Mouse (Mus musculus): ENCODE measurements around the gene Nampt. TPM values are rescaled to one million over a fixed set of nuclear protein-coding genes. Genes with fewer than 3 reads are reported as not detected.
A peak's percentile ranks its signal among the peaks of the same experiment; 100 is the strongest.

Gene Nampt
- polyA plus RNA-seq (2015; fragmentation: Nextera tagmentation; extraction: Ambion mirVana), result 20.9 and 21.4 TPM in 2 replicates

GRCm38 (mm10) chr12:32819416-32819815 is at the start of gene Nampt:
Nampt (plus strand) TSS chr12:32819545.
- H3K27ac ChIP-seq, result peak within 1 kb of the TSS; percentile 96
- peak within 1 kb of the TSS; percentile 81 for H3K9ac ChIP-seq
- H3K4me2 ChIP-seq (replicated peaks), result peak within 1 kb of the TSS; percentile 70
- H3K27me3 ChIP-seq, result no peaks in the 10 kb centered on the region
- H3K36me3 ChIP-seq, result peaks cover 6% of the 10 kb centered on the region
- WGBS, result 5% methylated on average over 5 of the region's 5 CpGs
- ATAC-seq (ENCODE audit: low FRiP score, low read depth), result 0 out of 2 replicates have a peak, but pooled peaks have one; percentile 0
- H3K4me3 ChIP-seq, result peak within 1 kb of the TSS; percentile 81
- H3K9me3 ChIP-seq, result no peaks in the 10 kb centered on the region
- peaks cover 6% of the 10 kb centered on the region; the same call in 1 of the 2 replicates for H3K4me1 ChIP-seq

GRCm38 (mm10) chr12:32770766-32771165 is 48.6 kb upstream of the Nampt start:
- ATAC-seq (ENCODE audit: low FRiP score, low read depth), result no peak
- Histone ChIP-seq H3K4me3 (no peak overlapping the region), H3K9ac (no peak overlapping the region), H3K4me1 (0 out of 2 replicates have a peak, but pooled peaks cover 7% of the 10 kb centered on the region), H3K9me3 (no peaks in the 10 kb centered on the region), H3K27ac (no peak overlapping the region), H3K4me2 (replicated peaks) (no peak overlapping the region), H3K36me3 (no peaks in the 10 kb centered on the region), H3K27me3 (no peaks in the 10 kb centered on the region)
- WGBS, result 73% methylated on average over 4 of the region's 4 CpGs

- ATAC-seq (ENCODE audit: low FRiP score, low read depth), result no peak
- H3K36me3 ChIP-seq, result no peaks in the 10 kb centered on the region
- H3K4me1 ChIP-seq, result no peaks in the 10 kb centered on the region
- H3K27me3 ChIP-seq, result no peaks in the 10 kb centered on the region
- no peak overlapping the region for H3K9ac ChIP-seq
- no peaks in the 10 kb centered on the region for H3K9me3 ChIP-seq
- no peak overlapping the region for H3K27ac ChIP-seq
- 75% methylated on average over 5 of the region's 5 CpGs for WGBS
- H3K4me3 ChIP-seq, result no peak overlapping the region
- no peak overlapping the region for H3K4me2 ChIP-seq (replicated peaks)
Measured at GRCm38 (mm10) chr12:32774592-32774991, 44.8 kb upstream of the Nampt start.

GRCm38 (mm10) chr12:32789092-32789491 is 30.3 kb upstream of the Nampt start:
- no peak overlapping the region for H3K4me3 ChIP-seq
- H3K4me1 ChIP-seq, result no peaks in the 10 kb centered on the region
- no peaks in the 10 kb centered on the region for H3K36me3 ChIP-seq
- 79% methylated on average over 3 of the region's 3 CpGs for WGBS
- no peaks in the 10 kb centered on the region for H3K9me3 ChIP-seq
- H3K4me2 ChIP-seq (replicated peaks), result no peak overlapping the region
- no peak overlapping the region for H3K27ac ChIP-seq
- ATAC-seq (ENCODE audit: low FRiP score, low read depth), result no peak
- no peaks in the 10 kb centered on the region for H3K27me3 ChIP-seq
- H3K9ac ChIP-seq, result no peak overlapping the region

GRCm38 (mm10) chr12:32795765-32796471 is 23.4 kb upstream of the Nampt start:
- 68% methylated on average over 8 of the region's 8 CpGs for WGBS
- Histone ChIP-seq H3K27ac (no peak overlapping the region), H3K27me3 (no peaks in the 10 kb centered on the region), H3K36me3 (no peaks in the 10 kb centered on the region), H3K4me3 (no peak overlapping the region), H3K4me2 (replicated peaks) (no peak overlapping the region), H3K9me3 (no peaks in the 10 kb centered on the region), H3K9ac (no peak overlapping the region), H3K4me1 (no peaks in the 10 kb centered on the region)
- no peak for ATAC-seq (ENCODE audit: low FRiP score, low read depth)

- H3K4me2 ChIP-seq (replicated peaks), result no peak overlapping the region
- no peaks in the 10 kb centered on the region for H3K9me3 ChIP-seq
- no peaks in the 10 kb centered on the region for H3K27me3 ChIP-seq
- no peaks in the 10 kb centered on the region for H3K36me3 ChIP-seq
- H3K4me3 ChIP-seq, result no peak overlapping the region
- 54% methylated on average over 3 of the region's 3 CpGs for WGBS
- no peaks in the 10 kb centered on the region for H3K4me1 ChIP-seq
- no peak for ATAC-seq (ENCODE audit: low FRiP score, low read depth)
- no peak overlapping the region for H3K9ac ChIP-seq
- H3K27ac ChIP-seq, result no peak overlapping the region
Measured at GRCm38 (mm10) chr12:32797438-32797837, 21.9 kb upstream of the Nampt start.

GRCm38 (mm10) chr12:32801078-32801477 is 18.3 kb upstream of the Nampt start:
- H3K27me3 ChIP-seq, result no peaks in the 10 kb centered on the region
- no peaks in the 10 kb centered on the region for H3K9me3 ChIP-seq
- no peaks in the 10 kb centered on the region for H3K36me3 ChIP-seq
- WGBS, result 83% methylated on average over 7 of the region's 7 CpGs
- no peak overlapping the region for H3K9ac ChIP-seq
- H3K4me3 ChIP-seq, result no peak overlapping the region
- H3K4me2 ChIP-seq (replicated peaks), result no peak overlapping the region
- H3K27ac ChIP-seq, result no peak overlapping the region
- no peak for ATAC-seq (ENCODE audit: low FRiP score, low read depth)
- H3K4me1 ChIP-seq, result no peaks in the 10 kb centered on the region

- no peaks in the 10 kb centered on the region for H3K36me3 ChIP-seq
- no peak for ATAC-seq (ENCODE audit: low FRiP score, low read depth)
- H3K9ac ChIP-seq, result no peak overlapping the region
- H3K27me3 ChIP-seq, result no peaks in the 10 kb centered on the region
- H3K27ac ChIP-seq, result no peak overlapping the region
- H3K4me2 ChIP-seq (replicated peaks), result no peak overlapping the region
- no peaks in the 10 kb centered on the region for H3K9me3 ChIP-seq
- 60% methylated on average over 1 of the region's 1 CpGs for WGBS
- no peak overlapping the region for H3K4me3 ChIP-seq
- no peaks in the 10 kb centered on the region for H3K4me1 ChIP-seq
Measured at GRCm38 (mm10) chr12:32805559-32805958, 13.8 kb upstream of the Nampt start.

GRCm38 (mm10) chr12:32819823-32820605 is 669 bp downstream of the Nampt start:
- Histone ChIP-seq H3K9ac (peak overlapping the region; percentile 81), H3K4me3 (peak overlapping the region; percentile 81), H3K27ac (peak overlapping the region; percentile 96), H3K4me1 (peaks cover 6% of the 10 kb centered on the region; the same call in 1 of the 2 replicates), H3K27me3 (no peaks in the 10 kb centered on the region), H3K36me3 (peaks cover 8% of the 10 kb centered on the region), H3K9me3 (no peaks in the 10 kb centered on the region), H3K4me2 (replicated peaks) (peak overlapping the region; percentile 70)
- under 1% methylated on average over 55 of the region's 80 CpGs for WGBS
- ATAC-seq (ENCODE audit: low FRiP score, low read depth), result peak; percentile 96

- H3K9me3 ChIP-seq, result no peaks in the 10 kb centered on the region
- peak overlapping the region; percentile 96 for H3K27ac ChIP-seq
- ATAC-seq (ENCODE audit: low FRiP score, low read depth), result peak; percentile 82
- peaks cover 6% of the 10 kb centered on the region; the same call in 1 of the 2 replicates for H3K4me1 ChIP-seq
- H3K4me3 ChIP-seq, result peak overlapping the region; percentile 81
- H3K4me2 ChIP-seq (replicated peaks), result peak overlapping the region; percentile 70
- no peaks in the 10 kb centered on the region for H3K27me3 ChIP-seq
- peak overlapping the region; percentile 81 for H3K9ac ChIP-seq
- 2% methylated on average over 48 of the region's 49 CpGs for WGBS
- H3K36me3 ChIP-seq, result peaks cover 8% of the 10 kb centered on the region
Measured at GRCm38 (mm10) chr12:32820688-32821503, 1.6 kb downstream of the Nampt start.

GRCm38 (mm10) chr12:32821504-32822011 is 2.2 kb downstream of the Nampt start:
- no peaks in the 10 kb centered on the region for H3K9me3 ChIP-seq
- H3K27ac ChIP-seq, result no peak overlapping the region
- ATAC-seq (ENCODE audit: low FRiP score, low read depth), result no peak
- H3K4me2 ChIP-seq (replicated peaks), result peak overlapping the region; percentile 70
- H3K9ac ChIP-seq, result peak overlapping the region; percentile 81
- peak overlapping the region; percentile 81 for H3K4me3 ChIP-seq
- H3K36me3 ChIP-seq, result peaks cover 8% of the 10 kb centered on the region
- 59% methylated on average over 2 of the region's 2 CpGs for WGBS
- peaks cover 6% of the 10 kb centered on the region; the same call in 1 of the 2 replicates for H3K4me1 ChIP-seq
- no peaks in the 10 kb centered on the region for H3K27me3 ChIP-seq
